Mouse (Mus musculus) liver, postnatal 0 days (tissue): ENCODE measurements around the gene Mark2.

Experiments
- CTCF ChIP-seq: sonication (generic); IDR thresholded peaks from 2 replicates; pipeline ENCODE4 v1.5.1; 2016; ENCODE audit warnings: antibody characterized with exemption, low read depth
- EP300 ChIP-seq: IDR thresholded peaks from 2 replicates; pipeline ENCODE4 v1.6.1; 2016; ENCODE audit warnings: antibody characterized with exemption, low read depth, mild to moderate bottlenecking

GRCm38 (mm10) chr19:7316822-7317221 is 24.8 kb downstream of the Mark2 start:
- TF ChIP-seq CTCF, result no peak
- no peak for TF ChIP-seq EP300
